Mouse (Mus musculus) thymus, postnatal 36 days (tissue): ENCODE results near the gene Scgb1b19.
"Not testable (repeated sequence)": the region's sequence is repeated elsewhere in the genome, so short reads cannot be mapped to it uniquely, and the experiment has no call there.

Source experiments
- DNase-seq, 2 experiments: peaks; one replicate each; pipeline ENCODE4 v3.0.0; 2022; ENCODE audit warnings: mixed read lengths in 2 of 2

The Scgb1b19 gene

DNA sequence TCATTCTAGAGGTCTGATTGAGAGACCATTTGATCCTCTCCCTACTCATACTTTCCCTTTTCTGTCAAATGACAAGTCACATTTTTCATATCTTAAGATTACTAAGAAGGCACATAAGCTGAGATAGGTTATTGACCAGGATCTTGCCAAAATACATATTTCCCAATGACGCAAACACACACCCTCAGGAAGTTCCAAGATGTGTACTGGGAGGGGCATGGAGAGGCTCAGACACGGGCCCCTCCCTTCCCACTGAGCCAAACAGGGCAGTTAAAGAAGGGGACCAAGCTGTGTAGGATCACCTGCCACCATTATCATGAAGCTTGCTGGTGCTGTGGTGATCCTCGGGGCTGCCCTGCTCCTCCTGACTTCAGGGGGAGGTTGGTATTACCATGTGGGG lies at the start of gene Scgb1b19:
TSS of gene Scgb1b19 (plus strand) at position 301 of the 400 bp plus-strand sequence.
- not testable (repeated sequence) for DNase-seq

DNA sequence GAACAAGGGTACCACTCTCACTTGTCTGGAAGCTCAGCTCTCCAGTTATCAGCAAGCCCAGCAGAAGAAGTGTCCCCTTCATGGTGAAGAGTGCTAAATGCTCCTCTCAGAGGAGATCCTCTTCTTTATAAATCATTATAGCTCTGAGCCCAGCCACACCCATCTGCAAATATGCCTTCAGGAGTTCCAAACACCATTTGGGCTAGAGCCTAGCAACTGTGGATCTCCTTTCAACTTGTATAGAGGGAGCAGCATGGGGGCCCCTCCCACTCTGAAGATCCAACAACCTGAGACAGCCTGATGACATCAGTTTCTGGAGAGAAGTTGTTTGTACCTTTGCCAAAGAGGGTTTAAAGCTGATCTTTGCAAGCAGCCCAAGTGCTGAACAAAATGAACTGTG lies 6.9 kb upstream of the Scgb1b19 start, which contains the start of gene Scgb2b19:
TSS of gene Scgb2b19 (minus strand) at position 101 of the 400 bp plus-strand sequence.
- not testable (repeated sequence) for DNase-seq
